Mouse (Mus musculus): ENCODE measurements around the gene Ace2. TPM values are rescaled to one million over a fixed set of nuclear protein-coding genes. Genes with fewer than 3 reads are reported as not detected.

The Ace2 gene
- polyA plus RNA-seq, 1 experiment = not detected

DNA sequence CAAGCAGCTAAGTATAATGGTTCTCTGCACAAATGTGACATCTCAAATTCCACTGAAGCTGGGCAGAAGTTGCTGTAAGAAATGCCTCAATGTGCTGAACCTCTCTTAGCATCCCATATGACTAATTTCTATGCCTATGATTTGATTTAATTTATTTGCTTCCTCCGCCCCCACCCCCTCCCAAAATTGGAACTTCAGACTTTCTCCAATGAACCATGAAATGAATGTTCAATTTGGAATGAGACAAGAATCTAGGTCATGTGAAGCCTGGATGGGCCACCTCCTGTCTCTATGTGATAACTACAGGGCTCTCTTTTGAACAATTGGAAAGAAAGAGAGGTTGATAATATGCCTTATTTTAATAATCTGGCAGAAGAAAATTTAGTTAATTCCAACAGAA, 36.2 kb downstream of the Ace2 start:
- no peak for TF ChIP-seq CTCF (IDR thresholded peaks at IDR 0.05; ENCODE audit: borderline replicate concordance, insufficient read depth, low read length)
- no peak for TF ChIP-seq POLR2A (IDR thresholded peaks at IDR 0.05; ENCODE audit: low read depth, low read length)
- H3K4me1 ChIP-seq (ENCODE audit: control insufficient read depth, insufficient read depth, low read length) = no peaks in the 10 kb centered on the region
- H3K4me3 ChIP-seq (ENCODE audit: insufficient read depth, low read length) = no peak overlapping the region
- no peak overlapping the region for H3K27ac ChIP-seq (ENCODE audit: insufficient read depth, low read length)

DNA sequence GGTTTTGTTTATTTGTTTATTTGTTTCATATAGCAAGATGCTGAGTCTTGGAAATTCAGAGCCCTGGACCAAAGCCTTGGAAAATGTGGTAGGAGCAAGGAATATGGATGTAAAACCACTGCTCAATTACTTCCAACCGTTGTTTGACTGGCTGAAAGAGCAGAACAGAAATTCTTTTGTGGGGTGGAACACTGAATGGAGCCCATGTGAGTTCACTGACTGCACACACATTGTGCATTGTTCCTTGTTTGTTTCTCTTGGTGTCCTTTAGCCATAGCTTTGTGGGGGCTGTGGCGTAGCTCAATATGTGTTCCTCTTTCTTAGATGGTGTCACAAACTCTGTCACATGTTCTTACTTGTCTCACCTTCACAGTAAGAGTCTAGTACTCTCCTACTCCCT, 36.6 kb downstream of the Ace2 start:
- H3K4me3 ChIP-seq (ENCODE audit: insufficient read depth, low read length) = no peak overlapping the region
- no peak overlapping the region for H3K27ac ChIP-seq (ENCODE audit: insufficient read depth, low read length)
- TF ChIP-seq CTCF (IDR thresholded peaks at IDR 0.05; ENCODE audit: borderline replicate concordance, insufficient read depth, low read length) (no peak), POLR2A (IDR thresholded peaks at IDR 0.05; ENCODE audit: low read depth, low read length) (no peak)
- H3K4me1 ChIP-seq (ENCODE audit: control insufficient read depth, insufficient read depth, low read length) = no peaks in the 10 kb centered on the region

GRCm38 (mm10) chrX:164178856-164179255, 39.7 kb downstream of the Ace2 start:
- Histone ChIP-seq H3K27ac (ENCODE audit: insufficient read depth, low read length) (no peak overlapping the region), H3K4me3 (ENCODE audit: insufficient read depth, low read length) (no peak overlapping the region), H3K4me1 (ENCODE audit: control insufficient read depth, insufficient read depth, low read length) (no peaks in the 10 kb centered on the region)
- TF ChIP-seq CTCF (IDR thresholded peaks at IDR 0.05; ENCODE audit: borderline replicate concordance, insufficient read depth, low read length) = no peak
- TF ChIP-seq POLR2A (IDR thresholded peaks at IDR 0.05; ENCODE audit: low read depth, low read length) = no peak

- H3K4me1 ChIP-seq (ENCODE audit: control insufficient read depth, insufficient read depth, low read length) = no peaks in the 10 kb centered on the region
- no peak for TF ChIP-seq CTCF (IDR thresholded peaks at IDR 0.05; ENCODE audit: borderline replicate concordance, insufficient read depth, low read length)
- TF ChIP-seq POLR2A (IDR thresholded peaks at IDR 0.05; ENCODE audit: low read depth, low read length) = no peak
- H3K4me3 ChIP-seq (ENCODE audit: insufficient read depth, low read length) = no peak overlapping the region
- H3K27ac ChIP-seq (ENCODE audit: insufficient read depth, low read length) = no peak overlapping the region
Observed at GRCm38 (mm10) chrX:164179746-164180145, 40.6 kb downstream of the Ace2 start.

GRCm38 (mm10) chrX:164183844-164184243, 44.7 kb downstream of the Ace2 start:
- TF ChIP-seq CTCF (IDR thresholded peaks at IDR 0.05; ENCODE audit: borderline replicate concordance, insufficient read depth, low read length) (no peak), POLR2A (IDR thresholded peaks at IDR 0.05; ENCODE audit: low read depth, low read length) (no peak)
- Histone ChIP-seq H3K4me1 (ENCODE audit: control insufficient read depth, insufficient read depth, low read length) (no peaks in the 10 kb centered on the region), H3K27ac (ENCODE audit: insufficient read depth, low read length) (no peak overlapping the region)

GRCm38 (mm10) chrX:164189880-164190279, 50.7 kb downstream of the Ace2 start:
- no peak overlapping the region for H3K27ac ChIP-seq (ENCODE audit: insufficient read depth, low read length)
- no peak for TF ChIP-seq CTCF (IDR thresholded peaks at IDR 0.05; ENCODE audit: borderline replicate concordance, insufficient read depth, low read length)
- no peak for TF ChIP-seq POLR2A (IDR thresholded peaks at IDR 0.05; ENCODE audit: low read depth, low read length)
- no peaks in the 10 kb centered on the region for H3K4me1 ChIP-seq (ENCODE audit: control insufficient read depth, insufficient read depth, low read length)
- H3K4me3 ChIP-seq (ENCODE audit: insufficient read depth, low read length) = no peak overlapping the region

More at GRCm38 (mm10) chrX:164183844-164184243, 44.7 kb downstream of the Ace2 start:
- H3K4me3 ChIP-seq (ENCODE audit: insufficient read depth, low read length) = no peak overlapping the region

DNA sequence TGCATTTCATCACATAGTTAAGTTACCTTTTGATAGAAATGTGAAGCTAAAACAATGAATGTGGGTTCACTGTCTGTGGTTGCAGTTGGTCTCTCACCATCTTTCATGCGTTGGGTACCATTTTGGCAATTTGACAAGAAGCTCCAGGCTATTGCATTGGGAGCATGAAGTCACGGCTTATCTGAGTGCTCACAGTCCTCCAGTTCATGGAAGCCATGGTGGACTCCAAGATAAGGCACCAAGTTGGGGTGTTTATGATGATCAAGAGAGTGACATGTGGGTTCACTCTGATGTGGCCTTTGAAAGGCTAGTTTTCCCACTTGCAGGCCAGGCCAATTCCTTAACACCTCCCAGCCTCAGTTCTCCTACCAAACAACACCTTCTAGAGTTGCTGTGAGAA, 58.5 kb downstream of the Ace2 start:
- H3K4me3 ChIP-seq (ENCODE audit: insufficient read depth, low read length) = no peak overlapping the region
- no peak for TF ChIP-seq CTCF (IDR thresholded peaks at IDR 0.05; ENCODE audit: borderline replicate concordance, insufficient read depth, low read length)
- no peak for TF ChIP-seq POLR2A (IDR thresholded peaks at IDR 0.05; ENCODE audit: low read depth, low read length)
- no peak overlapping the region for H3K27ac ChIP-seq (ENCODE audit: insufficient read depth, low read length)
- H3K4me1 ChIP-seq (ENCODE audit: control insufficient read depth, insufficient read depth, low read length) = no peaks in the 10 kb centered on the region

DNA sequence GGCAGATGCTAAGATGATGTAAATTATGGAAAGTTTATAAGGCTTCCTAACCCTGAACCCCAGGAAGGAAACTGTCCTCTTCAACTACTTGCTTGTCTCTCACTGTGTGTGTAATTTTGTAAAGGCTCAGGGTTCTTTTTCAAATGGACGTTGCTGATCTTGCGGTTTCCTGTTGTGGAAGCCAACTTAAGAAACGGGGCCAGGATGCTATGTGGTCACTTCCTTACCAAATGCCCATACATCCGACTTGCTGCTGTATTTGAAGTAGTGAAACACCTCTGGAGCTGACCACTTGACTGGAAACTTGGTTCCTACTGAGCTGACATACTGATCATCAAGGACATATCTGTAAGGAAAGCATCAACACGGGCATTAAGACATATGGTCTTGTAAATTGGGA, 61.4 kb downstream of the Ace2 start:
- TF ChIP-seq POLR2A (IDR thresholded peaks at IDR 0.05; ENCODE audit: low read depth, low read length) (no peak), CTCF (IDR thresholded peaks at IDR 0.05; ENCODE audit: borderline replicate concordance, insufficient read depth, low read length) (no peak)
- no peak overlapping the region for H3K27ac ChIP-seq (ENCODE audit: insufficient read depth, low read length)
- no peaks in the 10 kb centered on the region for H3K4me1 ChIP-seq (ENCODE audit: control insufficient read depth, insufficient read depth, low read length)
- no peak overlapping the region for H3K4me3 ChIP-seq (ENCODE audit: insufficient read depth, low read length)

DNA sequence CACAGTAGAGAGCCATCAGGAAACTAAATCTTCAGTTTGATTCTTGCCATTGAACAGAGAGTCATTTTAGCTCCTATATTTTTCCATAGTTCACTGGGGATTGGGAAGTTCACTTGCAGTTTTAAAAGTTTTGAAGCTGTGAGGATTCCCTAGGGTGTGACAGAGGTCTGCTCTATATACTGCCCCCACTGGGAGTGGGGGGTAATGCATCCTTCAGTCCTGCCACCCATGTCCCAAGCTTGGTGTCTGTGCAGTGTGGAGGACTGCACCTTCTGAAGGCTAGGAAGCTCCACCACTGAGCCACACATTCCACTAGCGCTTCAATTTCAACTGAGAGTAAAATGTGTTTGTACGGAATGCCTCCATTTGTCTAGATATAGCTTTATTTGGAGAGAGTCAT, 82.9 kb downstream of the Ace2 start:
- no peak for TF ChIP-seq POLR2A (IDR thresholded peaks at IDR 0.05; ENCODE audit: low read depth, low read length)
- TF ChIP-seq CTCF (IDR thresholded peaks at IDR 0.05; ENCODE audit: borderline replicate concordance, insufficient read depth, low read length) = no peak
- Histone ChIP-seq H3K4me3 (ENCODE audit: insufficient read depth, low read length) (no peak overlapping the region), H3K27ac (ENCODE audit: insufficient read depth, low read length) (no peak overlapping the region), H3K4me1 (ENCODE audit: control insufficient read depth, insufficient read depth, low read length) (no peaks in the 10 kb centered on the region)

GRCm38 (mm10) chrX:164233380-164233779, 94.2 kb downstream of the Ace2 start:
- no peak overlapping the region for H3K27ac ChIP-seq (ENCODE audit: insufficient read depth, low read length)
- TF ChIP-seq CTCF (IDR thresholded peaks at IDR 0.05; ENCODE audit: borderline replicate concordance, insufficient read depth, low read length) (no peak), POLR2A (IDR thresholded peaks at IDR 0.05; ENCODE audit: low read depth, low read length) (no peak)
- no peak overlapping the region for H3K4me3 ChIP-seq (ENCODE audit: insufficient read depth, low read length)
- H3K4me1 ChIP-seq (ENCODE audit: control insufficient read depth, insufficient read depth, low read length) = no peaks in the 10 kb centered on the region

Other genes with a start within 250 kb of the Ace2 start
- gene Ap1s2, start 230.3 kb upstream of the Ace2 start, polyA plus RNA-seq (2011; ENCODE audit: insufficient read length, low read depth, missing spikeins) = 39.7 and 44.2 TPM in 2 replicates
- 41.6 and 51.0 TPM in 2 replicates for gene Zrsr2, start 180.7 kb upstream of the Ace2 start, polyA plus RNA-seq (2011; ENCODE audit: insufficient read length, low read depth, missing spikeins)
- 7.5 and 9.0 TPM in 2 replicates for gene Car5b, start 111.3 kb upstream of the Ace2 start, polyA plus RNA-seq (2011; ENCODE audit: insufficient read length, low read depth, missing spikeins)
- 6.2 and 9.8 TPM in 2 replicates for gene Siah1b, start 62.8 kb upstream of the Ace2 start, polyA plus RNA-seq (2011; ENCODE audit: insufficient read length, low read depth, missing spikeins)
- not detected in 2 replicates for gene Cltrn, start 50.5 kb upstream of the Ace2 start, polyA plus RNA-seq (2011; ENCODE audit: insufficient read length, low read depth, missing spikeins)
- not detected in 2 replicates for gene Bmx, start 118.9 kb downstream of the Ace2 start, polyA plus RNA-seq (2011; ENCODE audit: insufficient read length, low read depth, missing spikeins)
- gene Pir, start 130.0 kb downstream of the Ace2 start, polyA plus RNA-seq (2011; ENCODE audit: insufficient read length, low read depth, missing spikeins) = 11.8 and 14.6 TPM in 2 replicates
- 34.7 and 58.0 TPM in 2 replicates for gene Vegfd, start 234.0 kb downstream of the Ace2 start, polyA plus RNA-seq (2011; ENCODE audit: insufficient read length, low read depth, missing spikeins)

All from embryonic fibroblast, embryonic 13.5 days (primary cell).